Mouse (Mus musculus): Measurements from ENCODE around the gene Myh7.

DNA sequence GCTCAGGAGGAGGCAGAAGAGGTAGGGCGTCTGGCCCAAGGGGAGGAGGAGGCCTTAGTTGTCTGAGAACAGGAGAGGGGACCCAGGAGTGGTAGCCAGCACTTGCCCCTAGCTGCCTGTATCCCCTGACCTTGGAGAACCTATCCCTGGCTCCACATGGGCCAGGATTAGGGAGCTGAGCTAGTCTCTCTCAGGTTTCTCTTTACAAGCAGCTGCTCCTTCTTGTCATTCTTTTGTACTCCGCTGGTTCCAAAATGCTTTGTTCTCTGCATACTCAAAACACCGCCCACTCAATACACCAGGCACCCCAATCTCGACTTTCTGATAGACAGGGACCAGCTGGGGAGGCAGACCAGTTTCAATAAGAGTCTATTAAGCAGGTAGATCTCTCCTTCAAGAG is 2.9 kb upstream of the Myh7 start:
- TF ChIP-seq CHD2 (IDR thresholded peaks at IDR 0.05; ENCODE audit: low read depth, low read length) = no peak
- TF ChIP-seq ZNF384 (IDR thresholded peaks at IDR 0.05; ENCODE audit: low read depth, low read length) = no peak
- no peak for TF ChIP-seq MAFK (IDR thresholded peaks at IDR 0.05; ENCODE audit: insufficient read depth, low read depth, low read length)
- TF ChIP-seq ZC3H11A (IDR thresholded peaks at IDR 0.05; ENCODE audit: borderline replicate concordance, low read depth, low read length) = no peak

All from ES-E14 (cell line).